Mouse (Mus musculus): ENCODE data around the gene Mbd6. TPM values are rescaled to one million over a fixed set of nuclear protein-coding genes. Genes with fewer than 3 reads are reported as not detected.
A peak's percentile ranks its signal among the peaks of the same experiment; 100 is the strongest.

The Mbd6 gene
- polyA plus RNA-seq, 1 experiment from 2014 or later = 17.5 TPM

- H3K4me1 ChIP-seq = peaks cover 35% of the 10 kb centered on the region
- H3K9ac ChIP-seq (replicated peaks) = no peak overlapping the region
- H3K27ac ChIP-seq (replicated peaks) = no peak overlapping the region
- no peak for ATAC-seq (replicated peaks)
- WGBS = 73% methylated on average over 10 of the region's 11 CpGs
- no peaks in the 10 kb centered on the region for H3K9me3 ChIP-seq
- H3K27me3 ChIP-seq = no peaks in the 10 kb centered on the region
- H3K36me3 ChIP-seq = peaks cover 61% of the 10 kb centered on the region
- H3K4me2 ChIP-seq (replicated peaks) = no peak overlapping the region
- H3K4me3 ChIP-seq = no peak overlapping the region
Measured at GRCm38 (mm10) chr10:127284724-127285500, 3.9 kb downstream of the Mbd6 start.

DNA sequence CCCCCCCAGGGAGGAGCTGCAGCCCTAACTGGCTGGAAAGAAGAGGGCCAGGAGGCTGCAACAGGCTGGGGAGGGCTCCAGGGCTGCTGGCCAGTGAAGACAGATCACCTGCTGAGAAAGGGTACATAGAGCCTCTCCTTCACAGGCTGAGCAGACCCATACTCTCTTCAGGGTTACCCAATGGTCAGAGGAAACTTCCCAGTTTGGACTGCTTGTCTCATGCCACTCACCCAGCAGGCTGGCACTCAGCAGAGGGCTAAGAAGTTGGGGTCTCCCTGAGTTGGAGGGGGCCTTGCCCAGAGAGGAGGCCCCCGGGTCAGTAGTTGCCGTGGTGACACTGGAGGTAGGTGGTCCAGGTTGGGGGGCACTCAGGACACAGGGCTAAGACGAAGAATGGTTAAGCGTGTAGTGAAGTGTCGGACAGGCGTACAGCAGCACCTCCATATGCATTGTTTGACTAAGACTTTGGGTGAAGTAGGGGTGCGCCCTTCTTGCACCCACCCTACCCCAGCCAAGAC lies 4.7 kb downstream of the Mbd6 start:
- Histone ChIP-seq H3K36me3 (peaks cover 67% of the 10 kb centered on the region), H3K27ac (replicated peaks) (no peak overlapping the region), H3K9me3 (no peaks in the 10 kb centered on the region), H3K4me1 (peaks cover 27% of the 10 kb centered on the region), H3K4me3 (no peak overlapping the region), H3K9ac (replicated peaks) (no peak overlapping the region), H3K4me2 (replicated peaks) (no peak overlapping the region), H3K27me3 (no peaks in the 10 kb centered on the region)
- ATAC-seq (replicated peaks) = no peak
- 86% methylated on average over 7 of the region's 7 CpGs for WGBS

- no peak overlapping the region for H3K4me2 ChIP-seq (replicated peaks)
- 85% methylated on average over 13 of the region's 13 CpGs for WGBS
- H3K9me3 ChIP-seq = no peaks in the 10 kb centered on the region
- no peak overlapping the region for H3K4me3 ChIP-seq
- no peak overlapping the region for H3K27ac ChIP-seq (replicated peaks)
- H3K4me1 ChIP-seq = peaks cover 22% of the 10 kb centered on the region
- no peak for ATAC-seq (replicated peaks)
- peaks cover 80% of the 10 kb centered on the region for H3K36me3 ChIP-seq
- no peaks in the 10 kb centered on the region for H3K27me3 ChIP-seq
- no peak overlapping the region for H3K9ac ChIP-seq (replicated peaks)
Measured at GRCm38 (mm10) chr10:127282620-127283215, 6.1 kb downstream of the Mbd6 start.

DNA sequence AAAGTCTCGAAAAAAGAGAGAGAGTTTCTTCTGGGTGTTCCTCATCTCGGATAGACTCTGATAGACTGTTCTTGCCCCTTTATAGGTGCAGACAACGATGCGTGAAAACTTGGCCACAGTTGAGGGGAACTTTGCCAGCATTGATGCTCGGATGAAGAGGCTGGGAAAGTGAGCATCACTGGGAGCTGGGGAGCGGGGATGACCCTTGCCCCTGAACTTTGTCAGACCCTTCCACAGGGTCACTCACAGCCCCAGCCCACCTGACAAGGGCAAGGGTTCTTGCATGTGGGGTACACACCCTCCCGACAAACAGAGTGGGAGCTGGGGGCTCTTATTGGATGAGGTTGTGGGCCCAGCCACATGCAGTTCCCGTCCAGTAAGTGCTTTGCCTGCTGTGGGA lies 7.5 kb downstream of the Mbd6 start:
- H3K27ac ChIP-seq (replicated peaks) = no peak overlapping the region
- no peak overlapping the region for H3K9ac ChIP-seq (replicated peaks)
- no peaks in the 10 kb centered on the region for H3K27me3 ChIP-seq
- H3K4me2 ChIP-seq (replicated peaks) = no peak overlapping the region
- 83% methylated on average over 8 of the region's 8 CpGs for WGBS
- no peak overlapping the region for H3K4me3 ChIP-seq
- H3K4me1 ChIP-seq = peaks cover 8% of the 10 kb centered on the region
- no peak for ATAC-seq (replicated peaks)
- no peaks in the 10 kb centered on the region for H3K9me3 ChIP-seq
- H3K36me3 ChIP-seq = peaks cover 91% of the 10 kb centered on the region

GRCm38 (mm10) chr10:127279730-127280129 lies 9.1 kb downstream of the Mbd6 start:
- no peak overlapping the region for H3K9ac ChIP-seq (replicated peaks)
- peaks cover 95% of the 10 kb centered on the region for H3K36me3 ChIP-seq
- no peaks in the 10 kb centered on the region for H3K9me3 ChIP-seq
- H3K4me2 ChIP-seq (replicated peaks) = no peak overlapping the region
- H3K27ac ChIP-seq (replicated peaks) = no peak overlapping the region
- H3K27me3 ChIP-seq = no peaks in the 10 kb centered on the region
- WGBS = 93% methylated on average over 2 of the region's 2 CpGs
- H3K4me1 ChIP-seq = no peaks in the 10 kb centered on the region
- no peak overlapping the region for H3K4me3 ChIP-seq
- no peak for ATAC-seq (replicated peaks)

DNA sequence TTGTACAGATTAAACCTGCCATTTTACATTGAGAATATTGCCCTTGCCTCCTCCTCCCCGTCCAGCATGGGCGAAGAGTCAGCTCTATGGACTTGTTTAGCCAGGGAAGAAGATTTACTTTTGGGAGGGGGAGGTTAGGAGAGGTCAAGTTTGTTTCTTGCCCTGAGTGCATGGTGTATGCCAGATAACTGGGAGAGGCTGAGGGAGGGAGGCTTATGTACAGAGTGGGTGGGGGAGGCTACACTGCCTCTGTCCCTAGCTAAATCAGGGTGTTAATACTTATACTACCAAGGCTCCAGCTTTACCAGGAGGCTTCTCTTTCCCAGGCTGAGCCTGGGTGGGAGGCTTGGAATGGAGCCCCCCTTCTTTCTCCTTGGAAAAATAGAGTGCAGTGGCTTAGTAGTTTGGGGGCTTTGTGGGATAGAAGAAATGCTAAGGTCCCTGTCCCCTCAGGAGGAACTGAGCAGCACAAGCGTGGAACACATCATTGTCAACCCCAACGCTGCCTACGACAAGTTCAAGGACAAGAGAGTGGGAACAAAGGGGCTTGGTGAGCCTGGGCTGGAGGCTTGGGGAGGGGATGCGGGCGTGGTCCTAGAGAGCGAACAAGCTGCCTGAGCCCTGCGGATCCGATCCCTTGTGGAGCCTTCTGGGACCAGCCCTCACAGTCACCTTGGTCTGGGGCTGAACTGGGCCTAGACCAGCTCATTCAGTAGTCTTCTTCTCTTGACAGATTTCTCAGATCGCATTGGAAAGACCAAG lies 14.4 kb downstream of the Mbd6 start:
- Histone ChIP-seq H3K9me3 (no peaks in the 10 kb centered on the region), H3K27ac (replicated peaks) (no peak overlapping the region), H3K27me3 (no peaks in the 10 kb centered on the region), H3K9ac (replicated peaks) (no peak overlapping the region), H3K4me1 (peaks cover 7% of the 10 kb centered on the region; the same call in 1 of the 2 replicates), H3K4me2 (replicated peaks) (no peak overlapping the region), H3K4me3 (no peak overlapping the region), H3K36me3 (peaks cover 86% of the 10 kb centered on the region)
- WGBS = 88% methylated on average over 11 of the region's 11 CpGs
- ATAC-seq (replicated peaks) = no peak

DNA sequence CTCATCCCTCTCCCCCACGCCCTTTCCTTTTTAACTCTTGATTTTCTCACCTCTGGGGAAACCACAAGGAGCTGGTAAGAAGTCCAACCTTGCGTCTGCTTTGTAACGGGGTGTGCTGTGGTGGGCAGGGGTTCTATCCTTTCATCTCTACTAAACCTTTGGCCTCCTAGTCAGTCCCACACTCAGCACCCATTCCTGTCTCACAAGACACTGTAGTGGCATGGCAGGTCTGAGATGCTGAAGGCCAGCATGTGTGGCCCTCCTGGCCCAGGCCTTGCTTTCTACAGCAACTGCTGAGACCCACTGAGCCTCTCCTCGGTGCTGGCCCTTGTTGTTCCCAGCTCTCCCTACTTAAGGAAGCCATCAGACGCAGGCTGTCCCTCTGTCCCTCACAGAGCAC lies 16.4 kb downstream of the Mbd6 start:
- ATAC-seq (replicated peaks) = no peak
- Histone ChIP-seq H3K27ac (replicated peaks) (no peak overlapping the region), H3K36me3 (peaks cover 78% of the 10 kb centered on the region), H3K4me2 (replicated peaks) (no peak overlapping the region), H3K4me1 (peaks cover 27% of the 10 kb centered on the region), H3K27me3 (no peaks in the 10 kb centered on the region), H3K9ac (replicated peaks) (no peak overlapping the region), H3K9me3 (no peaks in the 10 kb centered on the region), H3K4me3 (no peak overlapping the region)
- 86% methylated on average over 5 of the region's 5 CpGs for WGBS

GRCm38 (mm10) chr10:127269884-127270283 lies 18.9 kb downstream of the Mbd6 start:
- H3K9me3 ChIP-seq = no peaks in the 10 kb centered on the region
- no peak overlapping the region for H3K9ac ChIP-seq (replicated peaks)
- no peak for ATAC-seq (replicated peaks)
- H3K27ac ChIP-seq (replicated peaks) = no peak overlapping the region
- no peak overlapping the region for H3K4me2 ChIP-seq (replicated peaks)
- WGBS = 78% methylated on average over 4 of the region's 4 CpGs
- no peak overlapping the region for H3K4me3 ChIP-seq
- peaks cover 54% of the 10 kb centered on the region for H3K36me3 ChIP-seq
- no peaks in the 10 kb centered on the region for H3K27me3 ChIP-seq
- H3K4me1 ChIP-seq = peaks cover 37% of the 10 kb centered on the region

DNA sequence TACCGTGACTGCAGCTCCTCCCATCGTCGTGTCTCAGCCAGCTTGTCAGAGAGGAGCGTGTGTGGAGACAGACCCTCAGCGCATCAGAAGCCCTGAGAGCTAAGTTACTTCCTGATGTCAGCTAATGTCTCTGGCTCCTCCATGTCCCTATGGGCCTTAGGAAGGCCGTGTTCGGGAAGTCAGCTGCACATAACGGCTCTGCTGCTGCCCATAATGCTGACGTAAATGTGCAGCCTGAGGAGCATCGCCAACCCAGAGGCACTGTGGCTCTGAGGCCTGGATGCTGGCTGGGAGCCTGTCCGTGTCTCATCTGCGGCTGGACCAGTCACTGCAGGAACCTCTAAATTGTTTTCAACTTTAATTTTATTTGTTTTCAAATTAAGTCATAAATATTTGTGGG lies 19.8 kb downstream of the Mbd6 start:
- peaks cover 46% of the 10 kb centered on the region for H3K36me3 ChIP-seq
- no peak for ATAC-seq (replicated peaks)
- no peak overlapping the region for H3K9ac ChIP-seq (replicated peaks)
- no peak overlapping the region for H3K4me3 ChIP-seq
- peaks cover 37% of the 10 kb centered on the region for H3K4me1 ChIP-seq
- no peak overlapping the region for H3K4me2 ChIP-seq (replicated peaks)
- H3K9me3 ChIP-seq = no peaks in the 10 kb centered on the region
- H3K27me3 ChIP-seq = peaks cover 3% of the 10 kb centered on the region; the same call in 1 of the 2 replicates
- WGBS = 87% methylated on average over 12 of the region's 12 CpGs
- H3K27ac ChIP-seq (replicated peaks) = no peak overlapping the region

DNA sequence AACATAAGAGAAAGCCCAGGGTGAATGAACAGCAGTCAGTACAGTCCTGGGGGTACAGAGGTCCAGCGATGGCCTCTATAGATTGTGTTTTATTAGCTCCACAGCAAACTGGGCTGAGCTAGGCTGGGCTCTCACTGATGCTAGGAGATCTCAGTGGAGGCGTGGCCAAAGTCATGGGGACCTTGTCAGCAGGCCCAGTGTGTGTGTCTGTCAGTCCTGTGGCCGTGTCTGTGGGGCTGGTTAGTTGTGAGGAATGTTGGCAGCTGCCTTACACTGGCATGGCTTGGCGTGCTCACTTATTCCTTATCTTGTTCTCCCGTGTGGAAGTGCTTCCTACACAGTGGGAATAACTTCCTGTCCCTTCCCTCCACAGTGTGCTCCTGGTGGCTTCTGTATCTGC lies 20.4 kb downstream of the Mbd6 start:
- Histone ChIP-seq H3K27ac (replicated peaks) (no peak overlapping the region), H3K4me3 (no peak overlapping the region), H3K4me2 (replicated peaks) (no peak overlapping the region), H3K9ac (replicated peaks) (no peak overlapping the region), H3K36me3 (peaks cover 45% of the 10 kb centered on the region), H3K9me3 (no peaks in the 10 kb centered on the region), H3K4me1 (peaks cover 40% of the 10 kb centered on the region), H3K27me3 (peaks cover 3% of the 10 kb centered on the region; the same call in 1 of the 2 replicates)
- WGBS = 92% methylated on average over 5 of the region's 5 CpGs
- no peak for ATAC-seq (replicated peaks)

DNA sequence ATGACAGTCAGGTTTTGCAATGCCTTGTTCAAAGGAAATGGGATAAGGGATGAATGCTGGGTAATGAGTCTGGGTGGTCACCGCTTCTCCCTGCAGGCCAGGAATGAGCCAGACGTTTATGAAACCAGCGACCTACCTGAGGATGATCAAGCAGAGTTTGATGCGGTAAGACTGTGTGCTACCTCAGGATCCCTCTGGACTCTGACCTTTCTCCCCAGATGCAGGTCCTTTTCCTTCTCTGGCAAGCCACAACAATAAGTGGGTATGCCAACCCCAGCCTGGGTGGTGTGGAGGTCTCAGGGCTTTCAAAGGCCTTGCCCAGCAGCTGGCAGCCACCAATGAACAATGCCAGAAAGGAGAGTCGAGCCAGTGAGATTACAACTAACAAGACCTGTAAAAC lies 21.5 kb downstream of the Mbd6 start:
- H3K4me1 ChIP-seq = peaks cover 46% of the 10 kb centered on the region
- peak overlapping the region; percentile 85 for H3K4me2 ChIP-seq (replicated peaks)
- H3K9ac ChIP-seq (replicated peaks) = peak overlapping the region; percentile 100
- no peaks in the 10 kb centered on the region for H3K9me3 ChIP-seq
- H3K27me3 ChIP-seq = peaks cover 3% of the 10 kb centered on the region; the same call in 1 of the 2 replicates
- 70% methylated on average over 5 of the region's 5 CpGs for WGBS
- no peak for ATAC-seq (replicated peaks)
- H3K27ac ChIP-seq (replicated peaks) = peak overlapping the region; percentile 91
- H3K36me3 ChIP-seq = peaks cover 34% of the 10 kb centered on the region
- H3K4me3 ChIP-seq = peak overlapping the region; percentile 100

Data from forebrain, embryonic 15.5 days (tissue).